Mouse (Mus musculus): Measurements from ENCODE around the gene Amt.
A peak's percentile ranks its signal among the peaks of the same experiment; 100 is the strongest.

Gene Amt

DNA sequence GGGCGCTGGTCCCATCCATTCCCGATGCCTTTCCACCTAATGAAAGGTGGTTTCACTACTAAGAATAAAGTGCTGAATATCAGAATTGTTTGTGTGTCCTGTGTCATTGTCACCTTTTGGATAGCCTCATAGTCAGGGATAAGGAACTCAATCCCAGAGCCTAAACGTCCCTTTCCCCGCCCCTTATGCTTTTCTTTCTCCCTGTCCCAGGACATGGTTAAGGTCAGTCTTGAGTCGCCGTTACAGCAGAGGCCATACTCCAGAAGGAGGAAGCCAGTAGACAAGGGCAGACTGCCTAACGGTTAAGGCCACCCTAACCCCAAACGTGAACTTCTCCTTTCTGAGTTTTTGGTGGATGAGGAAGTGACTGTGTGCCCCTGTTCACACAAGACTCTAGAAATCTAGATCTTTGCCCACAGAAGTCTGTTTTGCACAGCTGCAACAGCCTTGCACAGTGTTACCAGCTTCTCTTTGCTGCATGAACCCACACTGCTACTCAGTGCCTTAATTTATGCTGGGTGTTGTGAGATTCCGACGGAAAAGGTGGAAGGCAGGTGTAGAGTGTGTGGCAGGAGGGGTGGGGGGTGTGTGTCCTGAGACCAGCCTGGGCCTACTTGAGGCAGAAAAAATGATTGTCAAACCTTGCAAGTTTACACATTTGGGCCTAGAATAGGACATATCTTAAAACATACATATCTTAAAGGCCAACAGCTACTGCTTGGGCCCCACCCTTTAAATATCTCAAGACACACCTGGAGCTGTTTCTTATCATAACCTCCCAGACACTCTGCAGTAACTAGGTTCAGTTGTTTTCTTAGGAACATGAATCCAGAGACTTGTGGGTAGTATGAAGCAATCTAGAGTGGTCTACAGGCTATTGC, 43.8 kb downstream of the Amt start:
- DNase-seq = peak; percentile 20

DNA sequence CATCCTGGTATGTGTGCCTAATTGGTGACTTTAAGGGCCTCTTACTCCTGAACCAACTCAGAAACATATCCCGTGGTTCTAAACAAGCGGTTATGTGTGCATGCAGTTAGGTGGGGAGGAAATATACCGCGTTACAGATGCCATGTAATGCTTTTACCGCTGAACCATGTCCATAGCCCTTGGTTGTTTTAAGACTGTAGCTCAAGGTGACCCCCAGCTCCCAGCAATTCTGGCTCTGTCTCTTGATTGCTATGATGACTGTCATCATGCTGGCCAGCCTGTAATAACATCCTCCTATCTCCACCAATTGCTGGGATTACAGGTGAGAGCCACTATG, 44.5 kb downstream of the Amt start:
- DNase-seq = no peak

DNA sequence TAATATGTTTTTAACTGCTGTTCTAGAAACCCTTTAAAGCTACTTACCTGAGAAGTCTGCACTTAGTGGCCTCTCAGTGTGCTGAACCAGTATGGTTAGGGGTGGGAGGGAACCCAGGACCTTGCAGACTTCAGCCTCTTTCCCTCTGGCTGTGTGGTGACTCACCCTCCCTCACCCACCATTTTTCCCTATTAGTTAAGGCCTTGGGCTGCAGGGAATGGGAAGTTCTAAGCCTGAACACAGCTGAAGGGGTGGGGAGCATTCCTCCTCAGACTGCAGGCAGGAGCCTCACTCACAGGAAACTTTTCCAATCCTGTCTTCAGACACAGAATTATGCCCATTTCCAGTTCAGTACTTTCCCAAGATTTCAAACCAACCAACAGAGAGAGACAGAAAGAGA, 45.1 kb downstream of the Amt start:
- peak; percentile 11 for DNase-seq

DNA sequence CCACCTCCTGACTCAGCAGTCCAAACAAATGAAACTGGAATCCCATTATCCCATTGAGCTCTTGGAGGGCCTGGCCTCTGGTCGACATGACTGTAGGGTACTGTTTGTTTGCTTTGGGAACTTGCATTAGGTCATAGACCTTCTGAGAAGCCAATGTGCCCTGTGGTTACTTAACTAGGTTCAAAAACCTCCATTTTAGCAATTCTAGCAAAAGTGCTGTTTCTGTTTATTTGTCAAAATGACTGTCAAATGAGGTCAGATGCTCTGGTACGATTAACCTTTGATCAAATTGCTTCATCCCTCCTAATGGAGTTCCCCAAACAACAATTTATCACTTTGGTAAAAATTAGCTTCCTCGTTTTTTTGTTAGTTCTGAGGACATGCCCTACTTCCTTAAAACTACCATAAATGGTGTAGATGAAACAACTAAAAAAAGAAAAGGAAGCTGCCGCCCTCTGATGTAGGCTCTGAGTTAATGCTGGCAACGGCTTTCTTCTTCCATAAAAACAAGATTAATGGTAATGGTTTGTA, 45.7 kb downstream of the Amt start:
- DNase-seq = peak; percentile 28

DNA sequence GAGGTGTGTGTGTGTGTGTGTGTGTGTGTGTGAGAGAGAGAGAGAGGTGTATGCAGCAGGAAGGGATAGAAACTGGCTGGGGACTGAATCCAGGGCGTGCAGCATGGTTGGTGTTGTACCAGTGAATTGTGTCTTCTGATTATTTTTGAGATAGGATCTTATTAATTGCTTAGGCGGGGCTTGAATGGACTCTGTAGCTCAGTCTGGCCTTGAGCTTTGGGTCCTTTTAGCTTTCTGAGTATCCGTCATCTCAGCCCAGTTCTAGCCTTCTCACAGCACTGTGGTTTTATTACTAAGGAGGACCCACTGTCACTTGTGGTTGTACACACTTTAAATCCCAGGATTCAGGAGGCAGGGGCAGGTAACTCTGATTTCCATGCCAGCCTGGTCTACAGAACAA, 46.7 kb downstream of the Amt start:
- no peak for DNase-seq

DNA sequence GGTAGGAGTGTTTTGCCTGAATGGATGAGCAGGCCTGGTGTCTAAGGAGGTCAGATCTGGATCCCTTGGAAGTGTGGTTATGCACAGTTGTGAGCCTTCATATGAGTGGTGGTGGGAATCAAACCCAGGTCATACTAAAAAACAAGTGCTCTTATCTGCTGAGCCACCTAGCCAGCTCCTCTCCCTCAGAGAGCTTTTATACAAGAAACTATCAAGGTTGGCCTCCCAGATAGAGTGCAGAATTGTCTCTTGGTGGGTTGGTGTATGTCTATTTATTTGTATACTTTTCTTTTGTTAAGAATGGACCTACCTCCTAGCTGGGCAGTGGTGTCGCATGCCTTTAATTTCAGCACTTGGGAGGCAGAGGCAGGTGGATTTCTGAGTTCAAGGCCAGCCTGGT, 47.2 kb downstream of the Amt start:
- DNase-seq = no peak

DNA sequence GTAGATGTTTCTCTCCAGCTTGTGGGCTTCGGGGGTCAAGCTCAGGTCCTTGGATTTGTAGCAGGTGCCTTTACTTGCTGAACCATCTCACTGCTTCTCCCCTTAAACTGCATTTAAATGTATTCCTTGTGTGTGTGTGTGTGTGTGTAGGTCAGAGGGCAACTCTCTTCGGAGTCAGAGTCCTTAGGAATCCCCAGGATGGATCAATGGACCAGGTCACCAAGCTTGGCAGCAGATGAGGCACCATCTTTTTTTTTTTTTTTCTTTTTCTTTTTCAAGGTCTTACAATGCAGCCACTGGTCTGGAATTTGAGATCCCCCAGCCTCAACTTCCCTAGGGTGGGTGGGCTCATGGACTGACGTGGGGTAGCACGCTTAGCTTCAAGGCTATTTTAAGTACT, 47.8 kb downstream of the Amt start:
- DNase-seq = no peak

DNA sequence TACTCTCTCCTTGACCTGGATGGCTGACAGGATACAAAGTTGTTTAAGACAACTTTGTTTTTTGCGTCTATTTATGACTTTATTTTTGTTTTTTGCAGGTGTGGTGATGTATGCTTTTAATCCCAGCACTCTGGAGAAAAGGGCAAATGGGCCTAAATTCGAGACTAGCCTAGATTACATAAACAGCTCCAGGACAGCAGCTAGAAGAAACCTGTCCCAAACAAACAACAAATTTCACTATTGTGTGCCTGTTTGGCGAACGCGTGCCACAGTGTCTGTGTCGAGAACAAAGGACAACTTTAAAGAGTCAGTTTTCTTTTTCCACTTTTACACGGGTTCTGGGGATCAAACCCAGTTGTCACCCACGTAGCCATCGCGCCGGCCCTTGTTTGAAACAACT, 50.4 kb downstream of the Amt start:
- no peak for DNase-seq

DNA sequence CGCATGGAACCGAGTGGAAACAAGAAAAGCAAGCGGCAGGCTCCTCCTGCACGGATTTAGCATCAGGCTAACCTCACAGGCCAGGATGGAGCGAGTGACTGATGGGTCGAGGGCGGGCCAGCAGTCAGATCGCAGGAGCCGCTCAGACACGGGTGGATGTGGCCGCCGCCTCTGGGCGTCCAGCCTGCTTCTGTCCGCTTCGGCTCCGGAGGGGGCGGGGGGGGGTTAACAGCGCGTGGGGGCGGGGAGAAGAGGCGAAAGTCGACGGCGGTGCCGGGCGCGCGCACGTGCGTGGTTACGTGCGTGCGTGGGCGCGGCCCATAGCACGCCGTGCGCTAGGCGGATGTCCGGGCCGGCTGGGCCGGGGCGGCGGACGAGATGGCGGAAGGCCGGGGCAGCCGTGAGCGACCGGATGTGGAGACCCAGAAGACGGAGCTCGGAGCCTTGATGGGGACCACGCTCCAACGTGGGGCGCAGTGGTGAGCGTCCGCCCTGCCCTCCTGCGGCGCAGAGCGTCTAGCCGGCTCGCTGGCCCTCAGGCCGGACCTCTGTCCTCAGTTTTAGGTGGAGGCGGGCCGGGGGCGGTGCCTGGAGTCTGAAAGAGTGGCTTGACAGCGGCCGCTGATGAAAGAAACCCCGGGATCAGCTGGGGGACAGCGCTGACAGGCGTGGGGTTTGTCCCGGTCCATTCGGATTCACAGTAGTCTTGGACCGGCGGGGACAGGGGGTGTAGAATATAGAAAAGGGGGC, 51.1 kb downstream of the Amt start, which contains the start of gene Usp4:
Usp4 (plus strand) TSS at position 314 of the 750 bp plus-strand sequence.
- peak; percentile 91 for DNase-seq

DNA sequence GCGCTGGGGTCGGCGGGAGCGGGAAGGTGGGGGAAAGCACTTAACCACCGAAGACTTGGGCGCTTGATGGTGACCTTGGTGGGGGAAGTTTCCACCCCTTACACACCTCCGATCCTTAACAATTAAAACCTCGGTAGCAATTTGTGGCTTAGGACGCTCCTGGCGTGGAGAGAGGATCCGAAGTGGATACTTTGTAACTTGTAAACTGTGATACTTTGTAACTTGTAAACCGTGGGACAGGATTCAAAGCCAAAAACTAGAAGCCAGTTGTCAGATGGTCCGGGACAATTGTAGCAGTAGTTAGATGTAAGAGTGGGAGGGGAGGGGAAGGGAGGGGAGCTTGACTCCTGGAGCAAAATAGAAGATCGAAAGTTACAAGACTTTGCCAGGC, 51.6 kb downstream of the Amt start:
- no peak for DNase-seq

DNA sequence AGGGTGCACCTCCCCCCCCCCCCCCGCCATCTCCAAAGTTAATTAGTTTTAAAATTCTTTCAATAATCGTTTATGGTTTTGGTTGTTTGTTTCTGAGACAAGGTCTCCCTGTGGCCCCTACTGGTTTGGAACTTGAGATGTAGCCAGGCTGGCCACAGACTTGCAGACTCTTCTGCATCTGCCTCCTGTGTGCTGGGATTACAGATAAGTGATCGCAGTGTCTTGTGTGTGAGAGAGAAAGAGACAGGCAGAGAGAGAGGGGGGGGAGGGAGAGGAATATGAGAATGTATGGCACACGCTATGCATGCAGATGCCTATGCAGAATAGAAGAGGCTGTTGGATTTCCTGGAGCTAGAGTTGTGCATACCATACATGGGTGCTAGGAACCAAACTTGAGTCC, 53.1 kb downstream of the Amt start:
- no peak for DNase-seq
